8 mouse cellular contexts compared by ENCODE assay signal in genomic region chr8:106576849-106577555, GRCm38 (mm10). TPM values are rescaled to one million over a fixed set of nuclear protein-coding genes. Genes with fewer than 3 reads are reported as not detected.
DNase-seq lines count a peak whose midpoint lies in the region; ATAC-seq lines count a peak whose summit lies in the region.

No protein-coding gene starts in this region.

- peak; percentile 68; the same call in 1 of the 2 replicates for ATAC-seq in kidney, embryonic 16.5 days (ENCODE audit: low FRiP score, low TSS enrichment)

- peaks cover 14% of the 10 kb centered on the region for H3K4me1 ChIP-seq in kidney, embryonic 16.5 days (ENCODE audit: insufficient read depth, low read length)

- H3K36me3 ChIP-seq in kidney, embryonic 16.5 days (ENCODE audit: insufficient read depth, low read length) = no peaks in the 10 kb centered on the region

- H3K9ac ChIP-seq in kidney, embryonic 16.5 days (replicated peaks; ENCODE audit: low read length) = no peak overlapping the region

- no peaks in the 10 kb centered on the region for H3K9me3 ChIP-seq in kidney, embryonic 16.5 days (ENCODE audit: low read length)

- H3K27ac ChIP-seq in kidney, embryonic 16.5 days (ENCODE audit: low read length) = no peak overlapping the region; the same call in 1 of the 2 replicates

- no peak overlapping the region for H3K4me3 ChIP-seq in kidney, embryonic 16.5 days (ENCODE audit: low read length)

- H3K4me2 ChIP-seq in kidney, embryonic 16.5 days (replicated peaks; ENCODE audit: low read depth, low read length) = no peak overlapping the region

- no peaks in the 10 kb centered on the region for H3K27me3 ChIP-seq in kidney, embryonic 16.5 days (ENCODE audit: insufficient read depth, low read length)

- 20% methylated on average over 6 of the region's 6 CpGs for WGBS in kidney, embryonic 16.5 days

- DNase-seq in kidney, adult 11 months = peak; percentile 57
- DNase-seq in kidney, adult 18-20 months = no peak
- peak; percentile 13 for DNase-seq in adrenal gland, postnatal 25 days
- peak; percentile 59 for DNase-seq in skeletal muscle tissue, adult 2 months (ENCODE audit: low read depth, low spot score)
- DNase-seq in spleen, postnatal 4 days (ENCODE audit: low spot score in 2 of 2) = no peak
- no peak for DNase-seq in right cerebral cortex, adult 2 months (ENCODE audit: low spot score in 2 of 2)
- DNase-seq in spleen, postnatal 14 days (ENCODE audit: low spot score in 2 of 2) = no peak

RNA-seq across cellular contexts. Expression of gene Gm10073, which starts 3.7 kb away (rescaled TPM):
- 101 and 113 TPM in 2 replicates for total RNA-seq in adrenal gland, postnatal 25 days (2021)
- 11.3 and 21.2 TPM in 2 replicates for polyA plus RNA-seq in kidney, embryonic 16.5 days (2015; fragmentation: Nextera tagmentation; extraction: Ambion mirVana)

RNA-seq across cellular contexts. Expression of gene Cdh1, which starts 26.1 kb away (rescaled TPM):
- total RNA-seq in adrenal gland, postnatal 25 days (2021) = 0.06 and 0.48 TPM in 2 replicates
- polyA plus RNA-seq in kidney, embryonic 16.5 days (2015; fragmentation: Nextera tagmentation; extraction: Ambion mirVana) = 104 and 108 TPM in 2 replicates

Comparison
In these comparisons a context has a peak if more than half of its experiments do, and no peak if none do; other contexts are left out.
1. DNase-seq: peak in kidney, adult 11 months (single experiment), adrenal gland, postnatal 25 days (single experiment) and skeletal muscle tissue, adult 2 months (single experiment); none in kidney, adult 18-20 months (single experiment), spleen, postnatal 4 days (0 of 2), right cerebral cortex, adult 2 months (0 of 2) and spleen, postnatal 14 days (0 of 2).